Mouse (Mus musculus) bone marrow macrophage, adult 2 months (primary cell): ENCODE measurements around the gene Fbxl5. TPM values are rescaled to one million over a fixed set of nuclear protein-coding genes. Genes with fewer than 3 reads are reported as not detected.

ENCODE experiments used
- H3K27ac ChIP-seq: 2 replicates; pipeline ENCODE4 v1.5.1; 2012; ENCODE audit warnings: low read depth, low read length; ENCODE audit not compliant: insufficient read depth
- H3K4me1 ChIP-seq: 2 replicates; pipeline ENCODE4 v1.6.1; 2012; ENCODE audit warnings: low read length; ENCODE audit not compliant: control insufficient read depth, insufficient read depth
- H3K4me3 ChIP-seq: 2 replicates; pipeline ENCODE4 v1.5.1; 2012; ENCODE audit warnings: mild to moderate bottlenecking, low read length, moderate library complexity; ENCODE audit not compliant: insufficient read depth
- CTCF ChIP-seq: IDR thresholded peaks from 2 replicates; pipeline ENCODE4 v1.5.1; 2012; ENCODE audit warnings: low read depth, mild to moderate bottlenecking, low read length, moderate library complexity
- POLR2A ChIP-seq: IDR thresholded peaks from 2 replicates; pipeline ENCODE4 v1.6.1; 2012; ENCODE audit warnings: mild to moderate bottlenecking, low read depth, low read length, borderline replicate concordance
- polyA plus RNA-seq: library from polyadenylated mRNA; stranded (reverse); fragments of >200 nt; gene quantifications from 2 replicates; pipeline ENCODE4 v1.2.4, GENCODE M21; 2012; ENCODE audit not compliant: missing spikeins, insufficient read depth, insufficient read length

The Fbxl5 gene
- polyA plus RNA-seq, 1 experiment = 47.2 TPM

GRCm38 (mm10) chr5:43853096-43853867 is 31.8 kb upstream of the Fbxl5 start:
- Histone ChIP-seq H3K27ac (peak overlapping the region; percentile 68), H3K4me3 (no peak overlapping the region), H3K4me1 (peaks cover 38% of the 10 kb centered on the region)
- TF ChIP-seq CTCF (no peak), POLR2A (no peak)

GRCm38 (mm10) chr5:43848275-43848674 is 26.8 kb upstream of the Fbxl5 start:
- H3K27ac ChIP-seq = peak overlapping the region; percentile 41
- peaks cover 25% of the 10 kb centered on the region for H3K4me1 ChIP-seq
- H3K4me3 ChIP-seq = no peak overlapping the region
- TF ChIP-seq CTCF = no peak
- no peak for TF ChIP-seq POLR2A

GRCm38 (mm10) chr5:43847555-43847954 is 26.1 kb upstream of the Fbxl5 start:
- Histone ChIP-seq H3K4me3 (no peak overlapping the region), H3K4me1 (peaks cover 23% of the 10 kb centered on the region), H3K27ac (0 out of 2 replicates have a peak overlapping the region, but pooled peaks have one; percentile 27)
- TF ChIP-seq CTCF = no peak
- TF ChIP-seq POLR2A = no peak

- no peak overlapping the region for H3K27ac ChIP-seq
- no peak for TF ChIP-seq POLR2A
- no peak for TF ChIP-seq CTCF
- H3K4me1 ChIP-seq = peaks cover 31% of the 10 kb centered on the region
- H3K4me3 ChIP-seq = no peak overlapping the region
Measured at GRCm38 (mm10) chr5:43846227-43846626, 24.8 kb upstream of the Fbxl5 start.

- Histone ChIP-seq H3K4me1 (peaks cover 31% of the 10 kb centered on the region), H3K27ac (no peak overlapping the region), H3K4me3 (no peak overlapping the region)
- TF ChIP-seq POLR2A = no peak
- no peak for TF ChIP-seq CTCF
Measured at GRCm38 (mm10) chr5:43845646-43846045, 24.2 kb upstream of the Fbxl5 start.

GRCm38 (mm10) chr5:43845083-43845482 is 23.6 kb upstream of the Fbxl5 start:
- Histone ChIP-seq H3K4me3 (no peak overlapping the region), H3K27ac (no peak overlapping the region), H3K4me1 (peaks cover 31% of the 10 kb centered on the region)
- no peak for TF ChIP-seq CTCF
- TF ChIP-seq POLR2A = no peak

- Histone ChIP-seq H3K4me3 (no peak overlapping the region), H3K27ac (no peak overlapping the region; the same call in 1 of the 2 replicates), H3K4me1 (peaks cover 17% of the 10 kb centered on the region)
- TF ChIP-seq POLR2A (no peak), CTCF (no peak)
Measured at GRCm38 (mm10) chr5:43842576-43843155, 21.2 kb upstream of the Fbxl5 start.

- H3K4me3 ChIP-seq = peak overlapping the region; percentile 42
- no peak overlapping the region for H3K27ac ChIP-seq
- H3K4me1 ChIP-seq = peaks cover 13% of the 10 kb centered on the region
- TF ChIP-seq CTCF (no peak), POLR2A (no peak)
Measured at GRCm38 (mm10) chr5:43842011-43842285, 20.5 kb upstream of the Fbxl5 start.

- TF ChIP-seq CTCF (no peak), POLR2A (no peak)
- peak overlapping the region; percentile 35 for H3K27ac ChIP-seq
- H3K4me3 ChIP-seq = peak overlapping the region; percentile 42
- peaks cover 13% of the 10 kb centered on the region for H3K4me1 ChIP-seq
Measured at GRCm38 (mm10) chr5:43841144-43842010, 19.9 kb upstream of the Fbxl5 start.

- H3K27ac ChIP-seq = no peak overlapping the region
- peaks cover 7% of the 10 kb centered on the region for H3K4me1 ChIP-seq
- TF ChIP-seq POLR2A = no peak
- peak; percentile 95 for TF ChIP-seq CTCF
- H3K4me3 ChIP-seq = no peak overlapping the region
Measured at GRCm38 (mm10) chr5:43837372-43837771, 15.9 kb upstream of the Fbxl5 start.
